Mouse (Mus musculus): ENCODE measurements around the gene Zfp341.
A peak's percentile ranks its signal among the peaks of the same experiment; 100 is the strongest.

The Zfp341 gene

GRCm38 (mm10) chr2:154633876-154634644 lies 21.0 kb downstream of the Zfp341 start:
- DNase-seq (ENCODE audit: low spot score) = no peak

- DNase-seq (ENCODE audit: low spot score) = no peak
Observed at GRCm38 (mm10) chr2:154635826-154636225, 22.7 kb downstream of the Zfp341 start.

GRCm38 (mm10) chr2:154638521-154638920 lies 25.4 kb downstream of the Zfp341 start:
- no peak for DNase-seq (ENCODE audit: low spot score)

GRCm38 (mm10) chr2:154639115-154639514 lies 26.0 kb downstream of the Zfp341 start:
- DNase-seq (ENCODE audit: low spot score) = no peak

- DNase-seq (ENCODE audit: low spot score) = no peak
Observed at GRCm38 (mm10) chr2:154641176-154641575, 28.1 kb downstream of the Zfp341 start.

- no peak for DNase-seq (ENCODE audit: low spot score)
Observed at GRCm38 (mm10) chr2:154642005-154642459, 28.9 kb downstream of the Zfp341 start.

GRCm38 (mm10) chr2:154642712-154643385 lies 29.8 kb downstream of the Zfp341 start:
- no peak for DNase-seq (ENCODE audit: low spot score)

GRCm38 (mm10) chr2:154646634-154647033 lies 33.5 kb downstream of the Zfp341 start:
- DNase-seq (ENCODE audit: low spot score) = no peak

- no peak for DNase-seq (ENCODE audit: low spot score)
Observed at GRCm38 (mm10) chr2:154648086-154648485, 35.0 kb downstream of the Zfp341 start.

GRCm38 (mm10) chr2:154650404-154650803 lies 37.3 kb downstream of the Zfp341 start:
- no peak for DNase-seq (ENCODE audit: low spot score)

GRCm38 (mm10) chr2:154651363-154651762 lies 38.3 kb downstream of the Zfp341 start, which contains the start of gene Chmp4b:
Gene Chmp4b, plus strand, starts transcription at chr2:154651705.
- DNase-seq (ENCODE audit: low spot score) = peak; percentile 60

- no peak for DNase-seq (ENCODE audit: low spot score)
Observed at GRCm38 (mm10) chr2:154654976-154655375, 41.9 kb downstream of the Zfp341 start.

GRCm38 (mm10) chr2:154655878-154656414 lies 42.8 kb downstream of the Zfp341 start:
- DNase-seq (ENCODE audit: low spot score) = no peak

- peak; percentile 88 for DNase-seq (ENCODE audit: low spot score)
Observed at GRCm38 (mm10) chr2:154656710-154657485, 43.8 kb downstream of the Zfp341 start.

GRCm38 (mm10) chr2:154657486-154658237 lies 44.6 kb downstream of the Zfp341 start:
- DNase-seq (ENCODE audit: low spot score) = peak; percentile 38

- no peak for DNase-seq (ENCODE audit: low spot score)
Observed at GRCm38 (mm10) chr2:154659070-154659469, 46.0 kb downstream of the Zfp341 start.

- no peak for DNase-seq (ENCODE audit: low spot score)
Observed at GRCm38 (mm10) chr2:154659531-154660074, 46.5 kb downstream of the Zfp341 start.

GRCm38 (mm10) chr2:154668680-154669079 lies 55.6 kb downstream of the Zfp341 start:
- DNase-seq (ENCODE audit: low spot score) = no peak

- no peak for DNase-seq (ENCODE audit: low spot score)
Observed at GRCm38 (mm10) chr2:154670106-154670505, 57.0 kb downstream of the Zfp341 start.

GRCm38 (mm10) chr2:154670741-154671140 lies 57.6 kb downstream of the Zfp341 start:
- no peak for DNase-seq (ENCODE audit: low spot score)

GRCm38 (mm10) chr2:154674008-154674407 lies 60.9 kb downstream of the Zfp341 start:
- no peak for DNase-seq (ENCODE audit: low spot score)
